In genomic region chrX:75764794-75765328, GRCm38 (mm10) we compare ENCODE assay signal across 8 mouse cellular contexts.
DNase-seq lines count a peak whose midpoint lies in the region; ATAC-seq lines count a peak whose summit lies in the region.

No protein-coding gene starts in this region.

- peak overlapping the region; percentile 57 to 83 for H3K4me3 ChIP-seq in heart, embryonic 14.5 days (ENCODE audit: control insufficient read depth in 1 of 2, insufficient read depth in 1 of 2, low read depth in 1 of 2, low read length in 2 of 2)
- peak overlapping the region; percentile 56 for H3K4me3 ChIP-seq in hindbrain, embryonic 15.5 days
- peak overlapping the region; percentile 58 for H3K4me3 ChIP-seq in midbrain, embryonic 15.5 days

- H3K36me3 ChIP-seq in heart, embryonic 14.5 days (ENCODE audit: control insufficient read depth, insufficient read depth, low read length): no peaks in the 10 kb centered on the region
- H3K36me3 ChIP-seq in hindbrain, embryonic 15.5 days: no peaks in the 10 kb centered on the region
- H3K36me3 ChIP-seq in midbrain, embryonic 15.5 days (replicated peaks): no peaks in the 10 kb centered on the region

- H3K27ac ChIP-seq in heart, embryonic 14.5 days (replicated peaks in 1 of 2; ENCODE audit: control insufficient read depth in 1 of 2, insufficient read depth in 1 of 2, low read depth in 2 of 2, low read length in 2 of 2): peak overlapping the region; percentile 82 to 95
- H3K27ac ChIP-seq in hindbrain, embryonic 15.5 days (replicated peaks): peak overlapping the region; percentile 83
- H3K27ac ChIP-seq in midbrain, embryonic 15.5 days: peak overlapping the region; percentile 85

- no peak for DNase-seq in heart, adult 11 months
- DNase-seq in right cerebral cortex, postnatal 4 days: no peak
- no peak for DNase-seq in thymus, postnatal 0 days (ENCODE audit: low spot score)
- no peak for DNase-seq in urinary bladder, postnatal 14 days (ENCODE audit: low spot score)

- H3K4me1 ChIP-seq in heart, embryonic 14.5 days (ENCODE audit: control insufficient read depth in 2 of 2, insufficient read depth in 2 of 2, low read length in 2 of 2): no peaks in the 10 kb centered on the region
- H3K4me1 ChIP-seq in hindbrain, embryonic 15.5 days (replicated peaks): peaks cover 13% of the 10 kb centered on the region; the same call in 1 of the 2 replicates
- H3K4me1 ChIP-seq in midbrain, embryonic 15.5 days: peaks cover 7% of the 10 kb centered on the region; the same call in 1 of the 2 replicates

- 35% methylated on average over 7 of the region's 7 CpGs for WGBS in heart, embryonic 14.5 days
- 25% methylated on average over 7 of the region's 7 CpGs for WGBS in hindbrain, embryonic 15.5 days
- 33% methylated on average over 7 of the region's 7 CpGs for WGBS in midbrain, embryonic 15.5 days

- H3K27me3 ChIP-seq in heart, embryonic 14.5 days (ENCODE audit: control insufficient read depth, insufficient read depth, low read length): no peaks in the 10 kb centered on the region
- no peaks in the 10 kb centered on the region for H3K27me3 ChIP-seq in hindbrain, embryonic 15.5 days
- H3K27me3 ChIP-seq in midbrain, embryonic 15.5 days (replicated peaks): no peaks in the 10 kb centered on the region

- peak overlapping the region; percentile 65 for H3K4me2 ChIP-seq in heart, embryonic 14.5 days (ENCODE audit: low read length)
- peak overlapping the region; percentile 63 for H3K4me2 ChIP-seq in hindbrain, embryonic 15.5 days
- H3K4me2 ChIP-seq in midbrain, embryonic 15.5 days: peak overlapping the region; percentile 50

- ATAC-seq in heart, embryonic 14.5 days (ENCODE audit: insufficient number of reproducible peaks, insufficient read depth, low FRiP score, low read depth): no peak
- ATAC-seq in activated CD4-positive, CD25-positive, alpha-beta regulatory T cell, adult 4 months: peak; percentile 15
- ATAC-seq in hindbrain, embryonic 15.5 days (ENCODE audit: low FRiP score, low read depth): peak; percentile 79
- peak; percentile 79 for ATAC-seq in midbrain, embryonic 15.5 days (replicated peaks)

- H3K9me3 ChIP-seq in heart, embryonic 14.5 days (ENCODE audit: control insufficient read depth, low read length): no peaks in the 10 kb centered on the region
- no peaks in the 10 kb centered on the region for H3K9me3 ChIP-seq in hindbrain, embryonic 15.5 days
- no peaks in the 10 kb centered on the region for H3K9me3 ChIP-seq in midbrain, embryonic 15.5 days

- peak overlapping the region; percentile 73 for H3K9ac ChIP-seq in heart, embryonic 14.5 days (ENCODE audit: low read length)
- peak overlapping the region; percentile 55 for H3K9ac ChIP-seq in hindbrain, embryonic 15.5 days
- H3K9ac ChIP-seq in midbrain, embryonic 15.5 days: peak overlapping the region; percentile 51; the same call in 1 of the 2 replicates
